Mouse (Mus musculus) left cerebral cortex, postnatal 10 days (tissue): Measurements from ENCODE around the gene Tmod4. TPM values are rescaled to one million over a fixed set of nuclear protein-coding genes. Genes with fewer than 3 reads are reported as not detected.
"Not testable (repeated sequence)": the region's sequence is repeated elsewhere in the genome, so short reads cannot be mapped to it uniquely, and the experiment has no call there.

Source experiments
- DNase-seq, 2 experiments: peaks; one replicate each; pipeline ENCODE4 v3.0.0; 2021 to 2022; ENCODE audit warnings: low spot score in 2 of 2, mixed read lengths in 1 of 2; ENCODE audit errors: extremely low spot score in 1 of 2
- intact Hi-C: fragments of 180-260 bp; cut with DNase I; formaldehyde crosslinking; loops from one replicate; pipeline ENCODE4 v1.15.1; 2025
- total RNA-seq, 2 experiments: library from RNA; stranded (reverse); gene quantifications; 2 replicates each; pipeline ENCODE4 v1.2.3; 2021

The Tmod4 gene
- total RNA-seq, 2 experiments from 2014 or later, result 0.81 to 0.83 TPM

DNA sequence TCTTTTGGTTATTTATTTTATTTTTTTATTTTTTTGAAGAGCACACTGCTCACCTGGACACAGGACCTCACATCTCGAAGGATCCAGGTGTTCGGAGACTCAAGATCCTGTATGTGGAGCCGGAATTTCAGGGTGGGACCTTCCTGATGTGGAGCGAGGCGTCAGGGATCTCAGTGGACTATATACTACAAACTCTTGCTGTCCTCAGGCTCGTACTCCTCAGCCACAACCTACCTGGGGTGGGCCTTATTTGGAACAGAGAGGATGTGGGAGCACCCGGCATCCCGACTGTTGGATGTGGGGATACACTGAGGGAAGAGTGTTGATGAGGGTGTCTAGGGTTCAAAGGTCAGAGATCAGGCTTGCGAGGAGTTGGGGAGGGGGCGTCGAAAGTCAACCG lies 9.9 kb downstream of the Tmod4 start:
- DNase-seq, intact Hi-C loops: not testable (repeated sequence)

GRCm38 (mm10) chr3:95135023-95135422 lies 10.7 kb downstream of the Tmod4 start:
- intact Hi-C loops, result no loop called here
- DNase-seq, result peak; percentile 41 to 78

DNA sequence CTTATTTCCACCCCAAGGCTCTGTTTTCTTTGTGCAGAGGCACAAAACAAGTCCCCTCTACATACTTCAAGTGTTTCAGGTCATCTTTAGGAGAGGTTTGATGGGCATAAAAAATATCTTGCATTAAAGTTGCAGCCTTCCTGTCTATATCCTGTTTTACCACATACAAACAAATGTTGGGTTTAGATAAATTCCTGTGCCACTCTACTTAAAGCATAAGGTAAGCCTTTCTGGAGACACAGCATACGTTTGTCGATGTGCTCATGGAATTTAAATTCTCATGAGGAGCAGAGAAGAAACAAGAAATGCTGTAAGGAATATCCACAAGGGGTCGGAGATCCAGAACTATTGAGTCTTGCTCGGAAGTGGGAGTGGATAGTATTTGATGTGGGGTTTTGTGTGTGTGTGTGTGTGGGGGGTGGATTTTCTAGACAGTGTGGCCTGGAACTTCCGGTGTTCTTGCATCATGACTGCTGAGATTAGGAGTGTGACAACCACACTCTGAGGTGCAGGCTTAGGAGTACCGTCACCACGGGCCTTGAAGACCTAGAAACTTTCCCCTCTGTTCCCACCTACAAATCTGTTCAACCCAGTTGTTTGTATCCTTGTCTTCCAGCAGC lies 11.3 kb downstream of the Tmod4 start:
- intact Hi-C loops, result no loop called here
- no peak for DNase-seq

DNA sequence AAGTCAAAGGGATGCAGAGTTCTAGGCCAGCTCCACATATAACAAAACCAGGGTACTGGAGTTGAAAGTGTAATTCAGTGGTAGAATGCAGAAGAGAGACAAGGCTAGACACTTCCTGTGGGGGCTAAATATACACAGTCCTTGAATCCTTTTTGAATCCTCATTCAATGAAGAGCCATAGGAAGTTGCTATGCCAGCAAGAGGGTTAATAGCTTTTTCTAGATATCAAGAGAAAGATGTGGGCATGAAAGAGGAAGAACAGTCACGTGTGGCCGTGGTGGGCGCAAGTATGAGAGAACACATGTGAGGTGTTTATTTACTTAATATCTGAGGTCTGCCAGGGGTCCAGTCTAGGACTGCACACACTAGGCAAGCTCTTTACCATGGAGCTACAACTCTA lies 12.1 kb downstream of the Tmod4 start:
- intact Hi-C loops, result no loop called here

GRCm38 (mm10) chr3:95139586-95140288 lies 15.5 kb downstream of the Tmod4 start:
- intact Hi-C loops, result loop anchor here (5.0 kb wide), 2 partner anchors 78 to 128 kb away; partner anchors contain the start of gene Gabpb2
- peak in 1 of 2 experiments; percentile 45 for DNase-seq

More for the DNA sequence above, 12.1 kb downstream of the Tmod4 start:
- no peak for DNase-seq

- DNase-seq, result no peak
- intact Hi-C loops, result loop anchor here (5.0 kb wide), 2 partner anchors 77 to 127 kb away; partner anchors contain the start of gene Gabpb2
Observed at GRCm38 (mm10) chr3:95140289-95140595, 16.0 kb downstream of the Tmod4 start.

DNA sequence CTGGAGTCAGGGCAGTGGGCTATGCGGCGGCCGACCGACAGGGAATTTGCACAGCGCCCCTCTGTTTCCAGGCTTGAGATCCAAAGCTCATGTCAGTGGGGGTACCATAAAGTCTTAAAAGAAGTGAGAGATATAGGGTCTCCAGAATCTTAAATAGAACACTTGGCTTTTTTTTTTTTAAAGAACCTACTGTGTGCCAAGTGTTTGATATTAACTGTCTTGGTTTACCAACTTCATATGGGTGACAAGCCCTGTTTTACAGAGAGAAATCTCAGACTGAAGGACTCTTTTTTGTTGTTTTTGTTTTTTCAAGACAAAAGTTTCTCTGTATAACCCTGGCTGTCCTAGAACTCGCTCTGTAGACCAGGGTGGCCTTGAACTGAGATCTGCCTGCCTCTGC lies 16.5 kb downstream of the Tmod4 start:
- DNase-seq, result no peak
- intact Hi-C loops, result loop anchor here (5.0 kb wide), 2 partner anchors 77 to 127 kb away; partner anchors contain the start of gene Gabpb2

DNA sequence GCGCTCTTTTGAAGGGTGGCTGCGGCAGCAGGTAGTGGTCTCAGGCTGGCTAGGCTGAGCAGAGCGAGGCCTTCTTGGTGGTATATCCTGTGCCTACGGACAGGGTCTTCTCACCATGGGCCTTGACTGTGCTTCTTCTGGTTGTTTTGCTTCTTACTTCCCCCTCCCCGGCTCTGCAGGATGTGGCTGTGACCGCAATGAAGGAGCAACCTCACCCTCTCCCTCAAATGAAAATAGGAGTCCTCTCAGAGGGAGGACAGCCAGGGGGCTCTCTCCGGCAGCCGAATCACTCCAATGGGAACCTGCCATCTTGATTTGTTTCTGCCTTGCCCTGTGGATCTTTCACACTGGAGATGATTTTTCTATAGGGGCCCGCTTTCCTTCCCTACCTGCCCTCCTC lies 17.2 kb downstream of the Tmod4 start:
- no peak for DNase-seq
- intact Hi-C loops, result loop anchor here (5.0 kb wide), 2 partner anchors 76 to 126 kb away; partner anchors contain the start of gene Gabpb2

DNA sequence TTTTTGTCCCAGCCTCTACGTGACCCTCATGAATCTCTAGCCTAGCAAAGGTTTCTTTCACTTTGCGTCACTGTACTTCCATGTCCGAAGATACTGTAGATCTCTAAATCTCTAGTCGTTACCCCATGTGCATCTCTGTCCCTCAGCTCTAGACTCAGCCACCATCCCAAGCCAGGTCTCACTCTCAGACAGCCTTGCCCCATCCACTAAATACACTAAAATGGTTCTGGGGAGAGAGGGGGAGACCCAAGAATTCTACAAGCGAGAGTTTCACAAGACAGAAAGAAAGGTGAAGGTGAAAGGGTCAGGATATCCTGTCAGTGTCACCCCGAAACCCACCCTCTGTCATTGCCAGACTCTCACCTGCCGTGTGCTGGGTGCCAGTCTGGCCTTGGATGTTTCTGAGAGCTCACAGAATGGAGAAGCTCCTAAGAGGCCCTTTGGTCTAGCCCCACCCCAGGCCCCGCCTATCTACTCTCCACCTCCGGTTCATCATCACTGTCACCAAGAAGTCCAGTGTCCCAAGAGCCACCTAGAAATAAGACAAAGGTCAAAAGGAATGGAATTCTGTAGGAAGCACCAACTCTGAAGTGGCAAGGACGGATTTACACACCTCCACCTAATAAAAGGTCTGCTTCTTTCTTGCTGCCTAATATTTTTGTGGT lies 17.8 kb downstream of the Tmod4 start, which contains the start of gene Tnfaip8l2:
Gene Tnfaip8l2 (minus strand): TSS at position 409 of the 665 bp plus-strand sequence.
- intact Hi-C loops, result loop anchor here (5.0 kb wide), 2 partner anchors 75 to 125 kb away; partner anchors contain the start of gene Gabpb2
- peak in 1 of 2 experiments; percentile 57 for DNase-seq

GRCm38 (mm10) chr3:95142617-95143011 lies 18.3 kb downstream of the Tmod4 start:
- intact Hi-C loops, result loop anchor here (5.0 kb wide), 2 partner anchors 75 to 125 kb away; partner anchors contain the start of gene Gabpb2
- peak; percentile 71 to 81 for DNase-seq

DNA sequence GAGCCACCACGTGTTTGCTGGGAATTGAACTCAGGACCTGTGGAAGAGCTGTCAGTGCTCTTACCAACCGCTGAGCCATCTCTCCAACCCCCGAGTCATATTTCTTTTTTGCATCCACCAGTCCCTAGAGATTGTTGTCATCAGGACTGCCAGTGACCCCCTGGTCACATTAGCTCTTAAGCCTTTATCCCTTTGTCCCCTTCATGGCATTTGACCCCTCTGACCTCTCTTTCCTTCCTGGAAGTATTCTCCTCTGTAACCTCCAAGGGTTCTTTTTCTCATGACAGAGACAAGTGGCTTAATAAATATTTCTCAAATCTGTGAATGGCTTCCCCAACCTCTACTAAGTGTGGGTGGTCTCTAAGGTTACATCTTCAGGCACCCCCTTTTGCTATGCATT lies 23.6 kb downstream of the Tmod4 start:
- no peak for DNase-seq
- intact Hi-C loops, result no loop called here

- DNase-seq, result peak in 1 of 2 experiments; percentile 39
- intact Hi-C loops, result no loop called here
Observed at GRCm38 (mm10) chr3:95153874-95154273, 29.6 kb downstream of the Tmod4 start.

DNA sequence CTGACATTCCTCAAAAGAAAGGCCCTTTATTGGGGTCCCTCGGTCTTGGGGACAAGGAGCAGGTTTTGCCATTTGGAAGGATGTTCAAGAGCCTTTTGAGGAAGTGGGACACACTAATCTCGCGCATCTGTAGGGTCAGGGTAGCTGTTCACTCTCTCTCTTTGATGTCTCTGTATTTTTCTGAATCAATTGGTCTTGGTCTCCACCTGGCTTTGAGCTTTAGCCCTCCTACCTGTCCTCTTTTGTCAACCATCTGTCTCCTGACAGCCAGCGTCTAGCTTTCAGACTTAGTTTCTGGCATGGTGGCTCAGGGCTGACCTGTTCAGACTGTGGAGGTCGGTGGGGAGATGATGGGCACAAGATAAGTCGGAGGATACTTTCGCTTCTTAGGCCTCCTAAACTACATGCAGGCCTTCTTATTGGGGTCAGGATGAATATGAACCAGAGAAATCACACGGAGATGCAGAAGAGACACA lies 35.3 kb downstream of the Tmod4 start:
- no peak for DNase-seq
- intact Hi-C loops, result no loop called here

DNA sequence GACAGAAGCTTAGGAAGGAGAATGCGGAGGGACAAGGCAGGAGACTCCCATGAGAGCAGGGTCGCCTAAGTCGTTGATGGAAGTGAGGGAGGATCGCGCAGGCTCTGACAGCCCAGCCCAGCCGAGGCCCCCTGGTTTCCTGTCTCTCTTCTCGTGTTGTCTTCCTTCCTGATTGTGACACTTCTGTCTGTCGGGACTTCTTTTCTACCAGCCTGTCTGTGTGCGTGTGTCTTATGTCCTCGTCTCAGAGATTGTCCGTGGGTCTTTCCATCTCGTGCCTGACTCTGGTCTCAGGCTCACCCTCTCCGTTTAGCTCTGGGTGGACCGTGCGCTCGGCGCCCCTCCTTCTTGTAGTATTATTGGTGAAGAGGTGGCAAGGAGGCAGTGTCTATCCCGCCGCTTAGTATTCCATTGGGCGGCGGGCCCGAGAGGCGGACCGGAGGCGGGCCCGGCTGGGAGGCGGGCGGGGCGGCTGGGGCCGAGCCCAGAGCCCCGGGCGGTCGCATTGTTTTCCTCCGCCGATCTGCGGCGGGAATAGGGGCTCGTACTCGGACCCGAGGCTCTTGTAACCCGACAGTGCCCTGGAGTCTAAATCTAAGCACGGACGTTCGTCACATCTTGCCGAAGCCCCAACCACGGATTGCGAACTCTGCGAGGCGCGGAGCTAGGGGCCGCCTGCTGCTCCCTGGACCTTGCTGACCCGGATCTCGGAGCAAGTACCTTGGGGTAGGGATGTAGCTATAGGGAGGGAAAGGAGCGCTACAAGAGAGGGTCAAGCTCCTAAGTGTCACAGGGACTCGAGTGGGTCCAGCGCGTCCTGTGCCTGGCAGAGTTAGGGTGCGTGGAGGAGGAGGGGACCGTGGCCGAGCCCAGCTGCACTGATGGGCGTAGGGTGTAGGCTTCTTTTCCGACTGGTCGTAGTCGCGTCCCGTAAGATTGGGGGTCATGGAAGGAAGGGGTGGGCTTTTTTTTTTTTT lies 36.0 kb downstream of the Tmod4 start, which contains the start of gene Sema6c:
Gene Sema6c (plus strand): TSS at position 471 of the 977 bp plus-strand sequence.
- intact Hi-C loops, result loop anchor here (5.0 kb wide), 2 partner anchors 42 to 57 kb away; partner anchors contain the start of gene Gabpb2
- peak; percentile 87 to 94 for DNase-seq

GRCm38 (mm10) chr3:95161041-95161551 lies 36.8 kb downstream of the Tmod4 start:
- intact Hi-C loops, result loop anchor here (5.0 kb wide), 2 partner anchors 41 to 56 kb away; partner anchors contain the start of gene Gabpb2
- DNase-seq, result peak in 1 of 2 experiments; percentile 60

- intact Hi-C loops, result loop anchor here (5.0 kb wide), 2 partner anchors 41 to 56 kb away; partner anchors contain the start of gene Gabpb2
- DNase-seq, result no peak
Observed at GRCm38 (mm10) chr3:95161618-95162344, 37.5 kb downstream of the Tmod4 start.

DNA sequence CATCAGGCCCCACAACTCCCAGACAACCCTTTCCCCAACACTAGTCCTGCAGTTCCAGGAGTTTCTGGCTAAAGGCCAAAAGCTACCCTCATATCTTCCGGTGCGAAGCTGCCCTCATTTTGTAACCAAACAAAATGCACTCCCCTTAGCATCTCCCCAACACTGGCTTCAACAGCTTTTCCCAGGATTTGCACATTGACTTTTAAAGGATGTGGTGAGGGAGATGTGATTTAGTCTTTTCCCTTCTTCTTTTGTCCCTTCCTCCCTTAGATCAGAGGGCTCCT lies 38.0 kb downstream of the Tmod4 start:
- no peak for DNase-seq
- intact Hi-C loops, result loop anchor here (5.0 kb wide), 2 partner anchors 40 to 55 kb away; partner anchors contain the start of gene Gabpb2
